Mouse (Mus musculus): Measurements from ENCODE around the gene Gm42906. TPM values are rescaled to one million over a fixed set of nuclear protein-coding genes. Genes with fewer than 3 reads are reported as not detected.

Gm42906 gene
- polyA plus RNA-seq (2017; shearing (Covaris generic)) = not detected

DNA sequence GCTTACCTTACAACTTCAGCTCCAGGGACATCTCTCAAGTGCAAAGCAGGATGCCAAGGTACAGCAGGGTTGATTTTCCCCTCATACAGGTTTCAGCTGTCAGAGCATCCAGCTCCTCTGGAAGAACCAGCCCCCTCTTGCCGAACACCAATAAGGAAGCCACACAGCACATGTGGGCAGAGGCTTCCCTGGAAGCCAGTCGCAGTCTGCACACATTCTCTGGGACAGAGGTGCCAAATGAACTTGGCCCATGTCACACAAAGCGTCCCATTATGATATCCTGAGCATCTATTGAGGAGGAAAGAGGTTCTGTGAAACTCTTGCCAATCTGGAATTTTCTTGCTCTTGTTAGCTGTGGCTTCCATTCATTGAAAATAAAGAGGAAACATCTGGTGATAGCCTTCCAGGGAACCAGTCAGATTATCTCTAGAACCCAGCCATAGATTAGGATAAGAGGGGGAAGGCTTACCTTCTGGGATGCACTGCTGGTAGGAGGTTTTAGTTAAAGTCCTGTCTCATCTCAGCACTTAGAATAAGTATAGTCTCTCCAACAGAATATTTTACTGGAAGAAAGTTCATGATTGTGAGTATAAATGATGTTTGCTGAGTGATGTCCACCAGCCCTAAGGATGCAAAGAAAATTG lies at the start of gene Gm42906:
Gene Gm42906 (minus strand): TSS at position 51 of the 644 bp plus-strand sequence.
- no peak for ATAC-seq

DNA sequence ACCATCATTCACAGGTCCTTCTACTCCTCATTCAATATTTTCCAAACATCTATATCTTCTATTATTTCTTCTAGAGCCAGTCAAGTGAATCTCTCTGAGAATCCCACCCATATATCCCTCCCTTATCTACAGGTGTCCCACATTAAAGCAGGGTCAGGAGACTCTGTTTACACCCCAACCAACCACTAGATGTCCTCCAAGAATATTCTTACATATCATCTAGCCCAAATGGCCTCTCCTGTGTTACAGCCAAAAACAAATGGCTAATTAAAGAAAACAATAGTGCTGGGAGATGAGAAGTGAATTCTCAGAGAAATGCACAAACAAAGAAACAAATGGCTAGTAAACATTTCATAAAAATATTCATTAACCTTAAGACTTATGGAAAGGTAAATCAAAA lies 17.7 kb upstream of the Gm42906 start:
- ATAC-seq = no peak

- no peak for ATAC-seq
These were observed 7.1 kb upstream of the Gm42906 start for GRCm38 (mm10) chr5:151435106-151435505.

- no peak for ATAC-seq
These were observed 1.5 kb downstream of the Gm42906 start for GRCm38 (mm10) chr5:151426466-151426865.

DNA sequence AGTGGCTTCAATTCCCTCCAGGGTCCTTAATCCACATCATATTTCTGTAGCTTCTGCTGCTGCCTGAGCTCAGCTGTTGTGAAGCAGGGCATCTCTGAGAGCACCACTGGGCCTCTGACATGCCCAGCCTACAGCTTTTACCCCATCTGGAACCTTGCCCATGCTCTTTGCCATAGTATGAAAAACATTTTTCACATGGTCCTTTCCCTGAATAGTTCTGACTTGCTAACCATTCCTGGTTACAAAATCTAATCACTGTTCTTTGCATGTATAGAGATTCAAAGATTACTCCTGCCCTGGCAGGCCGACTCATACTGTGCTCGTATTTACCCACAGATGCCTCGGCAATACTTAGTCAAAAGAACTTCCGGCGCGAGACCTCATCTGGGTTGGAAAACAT lies 5.3 kb downstream of the Gm42906 start:
- ATAC-seq = no peak

GRCm38 (mm10) chr5:151421859-151422258 lies 6.1 kb downstream of the Gm42906 start:
- ATAC-seq = no peak

DNA sequence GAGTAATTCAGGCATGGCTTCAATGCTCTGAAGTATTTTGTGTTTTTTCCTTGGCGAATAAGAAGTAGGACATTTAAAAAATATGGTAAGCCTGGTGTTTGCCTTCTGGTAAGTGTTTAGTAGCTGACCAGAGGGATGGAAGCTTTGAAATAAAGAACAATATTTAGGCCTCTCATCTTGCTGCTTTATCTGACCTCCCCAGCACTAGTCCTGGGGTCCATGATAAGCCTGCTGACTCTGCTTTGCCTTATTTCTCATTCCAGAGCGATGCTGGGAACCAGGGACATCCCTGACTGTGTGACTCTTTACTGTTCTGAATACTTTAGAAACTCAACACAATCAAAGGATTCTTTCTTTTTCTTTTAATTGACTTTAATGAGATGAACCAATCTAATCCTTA lies 9.4 kb downstream of the Gm42906 start:
- no peak for ATAC-seq

GRCm38 (mm10) chr5:151417421-151418038 lies 10.4 kb downstream of the Gm42906 start:
- ATAC-seq = no peak

DNA sequence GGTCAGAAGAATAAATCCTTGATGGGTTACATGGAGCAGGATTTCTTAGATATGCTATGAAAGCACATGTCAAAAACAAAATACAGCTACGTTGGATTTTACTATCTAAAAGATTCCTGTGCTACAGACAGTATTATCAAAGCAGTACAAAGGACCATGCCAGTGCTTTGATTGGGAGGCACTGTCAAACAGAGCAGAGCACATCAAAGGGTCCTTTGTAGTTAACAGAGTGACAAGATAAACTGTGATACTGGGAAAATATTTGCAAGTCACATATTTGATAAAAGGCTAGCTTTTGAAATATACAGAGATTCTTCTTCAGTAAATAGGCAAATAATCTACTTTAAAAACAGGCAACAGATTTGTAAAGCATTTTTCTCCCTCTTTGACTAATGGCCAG lies 11.0 kb downstream of the Gm42906 start:
- no peak for ATAC-seq

GRCm38 (mm10) chr5:151413617-151414016 lies 14.3 kb downstream of the Gm42906 start:
- no peak for ATAC-seq

GRCm38 (mm10) chr5:151412666-151413463 lies 15.1 kb downstream of the Gm42906 start:
- ATAC-seq = peak; percentile 23

DNA sequence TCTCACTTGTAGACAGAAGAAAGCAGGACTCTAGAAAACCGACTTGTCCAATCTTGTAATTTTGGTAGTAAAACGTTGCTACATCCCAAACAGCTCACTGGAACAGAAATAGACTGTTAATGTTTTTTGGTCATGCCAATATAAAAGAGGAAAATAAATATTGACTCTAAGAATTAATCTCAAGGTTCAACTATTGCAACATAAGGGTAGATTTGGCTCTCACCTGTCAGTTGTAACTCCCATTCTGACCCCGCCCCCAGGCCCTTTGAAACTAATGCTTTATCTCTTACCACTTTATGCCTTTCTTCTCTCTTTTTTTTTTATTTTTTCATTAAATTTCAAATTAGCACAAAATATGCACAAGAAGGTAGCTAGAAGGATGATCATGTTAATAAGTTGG lies 18.0 kb downstream of the Gm42906 start:
- no peak for ATAC-seq

GRCm38 (mm10) chr5:151409282-151409681 lies 18.7 kb downstream of the Gm42906 start:
- ATAC-seq = no peak

- ATAC-seq = no peak
These were observed 19.7 kb downstream of the Gm42906 start for GRCm38 (mm10) chr5:151408124-151408900.

- no peak for ATAC-seq
These were observed 20.5 kb downstream of the Gm42906 start for GRCm38 (mm10) chr5:151407493-151407892.

- no peak for ATAC-seq
These were observed 21.7 kb downstream of the Gm42906 start for GRCm38 (mm10) chr5:151406276-151406675.

DNA sequence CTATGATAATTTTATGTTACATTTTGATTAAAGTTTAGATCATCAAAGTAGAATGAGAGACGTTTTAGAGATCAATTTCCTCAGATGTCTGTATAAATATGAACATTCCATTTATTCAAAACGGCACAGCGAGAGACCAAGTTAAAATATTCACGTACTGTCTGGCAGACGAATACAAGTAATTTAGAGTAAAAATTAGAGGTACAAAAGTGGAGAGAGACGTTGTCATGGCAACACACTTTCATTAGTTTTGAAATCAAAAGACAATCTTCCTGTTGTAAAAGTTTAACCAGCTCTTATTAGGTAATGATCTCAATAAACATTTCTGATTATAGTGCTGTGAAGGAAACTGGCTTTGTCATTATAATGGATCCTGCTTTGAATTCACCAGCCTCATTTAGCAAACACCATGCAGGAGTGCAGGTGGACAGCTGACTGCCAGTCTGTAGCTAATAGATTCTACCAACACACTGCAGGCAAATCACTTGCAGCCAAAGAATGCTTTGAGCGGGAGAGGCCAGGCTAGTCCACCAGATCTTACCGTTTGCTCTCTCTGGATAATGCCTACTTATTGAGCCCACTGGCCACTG lies 22.6 kb downstream of the Gm42906 start:
- no peak for ATAC-seq

GRCm38 (mm10) chr5:151403586-151403985 lies 24.4 kb downstream of the Gm42906 start:
- ATAC-seq = no peak

DNA sequence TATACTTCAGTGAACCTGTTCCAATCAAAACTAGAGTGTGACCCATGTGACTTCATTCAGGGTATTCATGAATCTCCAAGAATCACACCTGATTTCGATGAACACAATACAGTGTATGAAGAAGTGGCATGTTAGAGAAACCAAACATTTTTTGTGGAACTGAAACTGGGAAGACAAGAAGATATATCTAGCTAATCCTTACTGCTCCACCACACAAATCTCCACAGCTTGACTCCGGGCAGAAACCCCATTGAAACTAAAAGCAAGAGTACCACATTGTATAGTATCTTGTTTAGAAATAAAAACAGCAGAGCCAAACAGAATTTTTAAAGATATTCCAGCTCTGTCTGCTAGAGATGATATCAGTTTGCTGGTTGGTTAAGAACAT lies 27.4 kb downstream of the Gm42906 start:
- ATAC-seq = no peak

GRCm38 (mm10) chr5:151399918-151400556 lies 27.9 kb downstream of the Gm42906 start:
- ATAC-seq = no peak

GRCm38 (mm10) chr5:151396119-151396518 lies 31.8 kb downstream of the Gm42906 start:
- no peak for ATAC-seq

- no peak for ATAC-seq
These were observed 33.3 kb downstream of the Gm42906 start for GRCm38 (mm10) chr5:151394690-151395089.
